Mouse (Mus musculus) liver, postnatal 0 days (tissue): ENCODE data around the gene Hectd2. TPM values are rescaled to one million over a fixed set of nuclear protein-coding genes. Genes with fewer than 3 reads are reported as not detected.

Experiments
- ATAC-seq: fragments of 200-750 bp; cut with Nextera tagmentation; 2 replicates; pipeline ENCODE4 v1.8.0; 2017; ENCODE audit warnings: mild to moderate bottlenecking, moderate library complexity
- DNase-seq: peaks from one replicate; pipeline ENCODE4 v3.0.0-alpha.2; 2016
- H3K27ac ChIP-seq: fragments of 300-500 bp; sonication (generic); 2 replicates; pipeline ENCODE4 v1.5.1; 2014; ENCODE audit warnings: antibody characterized with exemption, moderate library complexity, mild to moderate bottlenecking, low read depth
- H3K27me3 ChIP-seq: fragments of 300-500 bp; sonication (generic); 2 replicates; pipeline ENCODE4 v1.6.1; 2014; ENCODE audit warnings: low read length, control low read depth, mixed read lengths; ENCODE audit not compliant: insufficient read depth
- H3K36me3 ChIP-seq: fragments of 300-500 bp; sonication (generic); replicated peaks from 2 replicates; pipeline ENCODE4 v1.6.1; 2014; ENCODE audit warnings: mild to moderate bottlenecking, control low read depth, low read length, moderate library complexity, mixed read lengths; ENCODE audit not compliant: insufficient read depth
- H3K4me1 ChIP-seq: fragments of 300-500 bp; sonication (generic); 2 replicates; pipeline ENCODE4 v1.6.1; 2014; ENCODE audit warnings: antibody characterized with exemption, mild to moderate bottlenecking, control low read depth; ENCODE audit not compliant: insufficient read depth
- H3K4me2 ChIP-seq: fragments of 300-500 bp; sonication (generic); 2 replicates; pipeline ENCODE4 v1.6.1; 2014; ENCODE audit warnings: low read depth, mild to moderate bottlenecking, low read length, moderate library complexity, mixed read lengths
- H3K4me3 ChIP-seq: fragments of 300-500 bp; sonication (generic); 2 replicates; pipeline ENCODE4 v1.5.1; 2014; ENCODE audit warnings: low read depth, low read length
- H3K9ac ChIP-seq: fragments of 300-500 bp; sonication (generic); replicated peaks from 2 replicates; pipeline ENCODE4 v1.6.1; 2014; ENCODE audit warnings: mild to moderate bottlenecking, moderate library complexity
- H3K9me3 ChIP-seq: fragments of 300-500 bp; sonication (generic); 2 replicates; pipeline ENCODE4 v1.6.1; 2016; ENCODE audit warnings: mild to moderate bottlenecking, control low read depth, low read length, mixed read lengths
- CTCF ChIP-seq: sonication (generic); IDR thresholded peaks from 2 replicates; pipeline ENCODE4 v1.5.1; 2016; ENCODE audit warnings: antibody characterized with exemption, low read depth
- EP300 ChIP-seq: IDR thresholded peaks from 2 replicates; pipeline ENCODE4 v1.6.1; 2016; ENCODE audit warnings: antibody characterized with exemption, low read depth, mild to moderate bottlenecking
- WGBS: fragments of 180-500 bp; shearing (Covaris S2); extraction: QIAGEN DNeasy Blood & Tissue Kit; methylation state at CpG from one replicate; pipeline ENCODE4 v1.1.7; 2014; ENCODE audit not compliant: insufficient replicate concordance; 5-methylcytosine and 5-hydroxymethylcytosine counted together
- polyA plus RNA-seq: library from polyadenylated mRNA; unstranded; fragments of >200 nt; fragmentation: Nextera tagmentation; extraction: Ambion mirVana; gene quantifications from 2 replicates; pipeline ENCODE4 v1.2.1, GENCODE M21; 2015

Hectd2 gene
- polyA plus RNA-seq, 1 experiment from 2014 or later = 1.00 TPM

GRCm38 (mm10) chr19:36533082-36533481, 21.4 kb upstream of the Hectd2 start:
- 49% methylated on average over 5 of the region's 5 CpGs for WGBS
- H3K4me3 ChIP-seq = no peak overlapping the region
- H3K9me3 ChIP-seq = no peaks in the 10 kb centered on the region
- DNase-seq (peak; percentile 36), ATAC-seq (no peak)
- no peaks in the 10 kb centered on the region for H3K36me3 ChIP-seq
- peak; percentile 56 for TF ChIP-seq CTCF
- TF ChIP-seq EP300 = no peak
- H3K9ac ChIP-seq = no peak overlapping the region
- 0 out of 2 replicates have a peak, but pooled peaks cover 3% of the 10 kb centered on the region for H3K27me3 ChIP-seq
- peaks cover 9% of the 10 kb centered on the region for H3K4me1 ChIP-seq
- H3K4me2 ChIP-seq = no peak overlapping the region
- no peak overlapping the region for H3K27ac ChIP-seq

GRCm38 (mm10) chr19:36534011-36534765, 20.3 kb upstream of the Hectd2 start:
- Histone ChIP-seq H3K9ac (no peak overlapping the region), H3K27ac (no peak overlapping the region), H3K4me2 (peak overlapping the region; percentile 33; the same call in 1 of the 2 replicates), H3K4me3 (no peak overlapping the region), H3K9me3 (no peaks in the 10 kb centered on the region), H3K4me1 (peaks cover 9% of the 10 kb centered on the region), H3K27me3 (0 out of 2 replicates have a peak, but pooled peaks cover 3% of the 10 kb centered on the region), H3K36me3 (no peaks in the 10 kb centered on the region)
- ATAC-seq (no peak), DNase-seq (peak; percentile 21)
- WGBS = 19% methylated on average over 17 of the region's 17 CpGs
- TF ChIP-seq EP300 = no peak
- no peak for TF ChIP-seq CTCF

GRCm38 (mm10) chr19:36534766-36535140, 19.7 kb upstream of the Hectd2 start:
- no peak for TF ChIP-seq CTCF
- no peak for TF ChIP-seq EP300
- Histone ChIP-seq H3K4me2 (0 out of 2 replicates have a peak overlapping the region, but pooled peaks have one; percentile 33), H3K27me3 (0 out of 2 replicates have a peak, but pooled peaks cover 3% of the 10 kb centered on the region), H3K9me3 (no peaks in the 10 kb centered on the region), H3K27ac (no peak overlapping the region), H3K4me3 (no peak overlapping the region), H3K36me3 (no peaks in the 10 kb centered on the region), H3K4me1 (peaks cover 9% of the 10 kb centered on the region), H3K9ac (no peak overlapping the region)
- ATAC-seq (no peak), DNase-seq (no peak)
- WGBS = 50% methylated on average over 8 of the region's 8 CpGs

GRCm38 (mm10) chr19:36535186-36535585, 19.3 kb upstream of the Hectd2 start:
- no peak for TF ChIP-seq EP300
- no peak for TF ChIP-seq CTCF
- H3K9me3 ChIP-seq = no peaks in the 10 kb centered on the region
- ATAC-seq (no peak), DNase-seq (no peak)
- 61% methylated on average over 2 of the region's 2 CpGs for WGBS
- no peak overlapping the region for H3K4me2 ChIP-seq
- H3K4me1 ChIP-seq = peaks cover 9% of the 10 kb centered on the region
- no peaks in the 10 kb centered on the region for H3K36me3 ChIP-seq
- 0 out of 2 replicates have a peak, but pooled peaks cover 3% of the 10 kb centered on the region for H3K27me3 ChIP-seq
- H3K9ac ChIP-seq = no peak overlapping the region
- H3K27ac ChIP-seq = no peak overlapping the region
- H3K4me3 ChIP-seq = no peak overlapping the region

- no peak overlapping the region for H3K4me2 ChIP-seq
- no peak for ATAC-seq
- DNase-seq = no peak
- H3K4me1 ChIP-seq = peaks cover 9% of the 10 kb centered on the region
- H3K27me3 ChIP-seq = 0 out of 2 replicates have a peak, but pooled peaks cover 3% of the 10 kb centered on the region
- H3K9me3 ChIP-seq = no peaks in the 10 kb centered on the region
- no peak overlapping the region for H3K9ac ChIP-seq
- no peaks in the 10 kb centered on the region for H3K36me3 ChIP-seq
- H3K27ac ChIP-seq = no peak overlapping the region
- 49% methylated on average over 6 of the region's 6 CpGs for WGBS
- no peak overlapping the region for H3K4me3 ChIP-seq
- TF ChIP-seq CTCF (no peak), EP300 (no peak)
Observed at GRCm38 (mm10) chr19:36535878-36536277, 18.6 kb upstream of the Hectd2 start.

GRCm38 (mm10) chr19:36536929-36537328, 17.5 kb upstream of the Hectd2 start:
- no peak overlapping the region for H3K4me3 ChIP-seq
- no peaks in the 10 kb centered on the region for H3K36me3 ChIP-seq
- no peak for TF ChIP-seq CTCF
- TF ChIP-seq EP300 = no peak
- H3K9ac ChIP-seq = no peak overlapping the region
- WGBS = 81% methylated on average over 11 of the region's 11 CpGs
- ATAC-seq (no peak), DNase-seq (no peak)
- H3K27ac ChIP-seq = no peak overlapping the region
- no peaks in the 10 kb centered on the region for H3K9me3 ChIP-seq
- H3K4me2 ChIP-seq = no peak overlapping the region
- H3K4me1 ChIP-seq = peaks cover 9% of the 10 kb centered on the region
- 0 out of 2 replicates have a peak, but pooled peaks cover 3% of the 10 kb centered on the region for H3K27me3 ChIP-seq
